Mouse (Mus musculus): ENCODE measurements around the gene Hnrnpll. TPM values are rescaled to one million over a fixed set of nuclear protein-coding genes. Genes with fewer than 3 reads are reported as not detected.

The Hnrnpll gene
- 47.7 and 52.3 TPM in 2 replicates for polyA plus RNA-seq (2014; fragmentation: Nextera tagmentation; extraction: Ambion mirVana)

GRCm38 (mm10) chr17:80061783-80062619 lies at the start of gene Hnrnpll:
Gene Hnrnpll, minus strand, starts transcription at chr17:80062334.
- no peaks in the 10 kb centered on the region for H3K27me3 ChIP-seq (ENCODE audit: control insufficient read depth, insufficient read depth, low read length)
- H3K4me1 ChIP-seq (ENCODE audit: control insufficient read depth in 2 of 2, insufficient read depth in 2 of 2, low read length in 2 of 2) = peaks cover 2 to 24% of the 10 kb centered on the region in 2 experiments; a peak in 3 of 4 replicates
- no peaks in the 10 kb centered on the region for H3K9me3 ChIP-seq (ENCODE audit: control insufficient read depth, low read length)
- peak within 1 kb of the TSS; percentile 98 for H3K9ac ChIP-seq (ENCODE audit: low read length)
- peak within 1 kb of the TSS; percentile 93 for H3K4me2 ChIP-seq (ENCODE audit: low read length)
- no peaks in the 10 kb centered on the region for H3K36me3 ChIP-seq (ENCODE audit: control insufficient read depth, insufficient read depth, low read length)
- under 1% methylated on average over 93 of the region's 97 CpGs for WGBS
- peak within 1 kb of the TSS; percentile 81 to 83 for H3K4me3 ChIP-seq (ENCODE audit: control insufficient read depth in 1 of 2, insufficient read depth in 1 of 2, low read depth in 1 of 2, low read length in 2 of 2)
- ATAC-seq (ENCODE audit: insufficient number of reproducible peaks, insufficient read depth, low FRiP score, low read depth) = peak; percentile 98
- peak within 1 kb of the TSS; percentile 95 to 100 for H3K27ac ChIP-seq (replicated peaks in 1 of 2; ENCODE audit: control insufficient read depth in 1 of 2, insufficient read depth in 1 of 2, low read depth in 2 of 2, low read length in 2 of 2)

GRCm38 (mm10) chr17:80105348-80105978 lies 43.3 kb upstream of the Hnrnpll start:
- H3K4me3 ChIP-seq (ENCODE audit: control insufficient read depth in 1 of 2, insufficient read depth in 1 of 2, low read depth in 1 of 2, low read length in 2 of 2) = no peak overlapping the region
- 79% methylated on average over 10 of the region's 10 CpGs for WGBS
- ATAC-seq (ENCODE audit: insufficient number of reproducible peaks, insufficient read depth, low FRiP score, low read depth) = no peak
- no peaks in the 10 kb centered on the region for H3K9me3 ChIP-seq (ENCODE audit: control insufficient read depth, low read length)
- H3K9ac ChIP-seq (ENCODE audit: low read length) = no peak overlapping the region
- no peaks in the 10 kb centered on the region for H3K36me3 ChIP-seq (ENCODE audit: control insufficient read depth, insufficient read depth, low read length)
- no peaks in the 10 kb centered on the region for H3K4me1 ChIP-seq (ENCODE audit: control insufficient read depth in 2 of 2, insufficient read depth in 2 of 2, low read length in 2 of 2)
- H3K4me2 ChIP-seq (ENCODE audit: low read length) = no peak overlapping the region
- no peaks in the 10 kb centered on the region for H3K27me3 ChIP-seq (ENCODE audit: control insufficient read depth, insufficient read depth, low read length)
- no peak overlapping the region for H3K27ac ChIP-seq (replicated peaks in 1 of 2; ENCODE audit: control insufficient read depth in 1 of 2, insufficient read depth in 1 of 2, low read depth in 2 of 2, low read length in 2 of 2)

- H3K4me2 ChIP-seq (ENCODE audit: low read length) = no peak overlapping the region
- WGBS = 79% methylated on average over 6 of the region's 6 CpGs
- no peak for ATAC-seq (ENCODE audit: insufficient number of reproducible peaks, insufficient read depth, low FRiP score, low read depth)
Measured at GRCm38 (mm10) chr17:80099823-80100222, 37.7 kb upstream of the Hnrnpll start.

GRCm38 (mm10) chr17:80097221-80097620 lies 35.1 kb upstream of the Hnrnpll start:
- Histone ChIP-seq H3K9me3 (ENCODE audit: control insufficient read depth, low read length) (no peaks in the 10 kb centered on the region), H3K4me3 (ENCODE audit: control insufficient read depth in 1 of 2, insufficient read depth in 1 of 2, low read depth in 1 of 2, low read length in 2 of 2) (no peak overlapping the region), H3K9ac (ENCODE audit: low read length) (no peak overlapping the region), H3K36me3 (ENCODE audit: control insufficient read depth, insufficient read depth, low read length) (no peaks in the 10 kb centered on the region), H3K4me1 (ENCODE audit: control insufficient read depth in 2 of 2, insufficient read depth in 2 of 2, low read length in 2 of 2) (peaks cover 5 to 6% of the 10 kb centered on the region in 2 experiments; a peak in 3 of 4 replicates), H3K27ac (replicated peaks in 1 of 2; ENCODE audit: control insufficient read depth in 1 of 2, insufficient read depth in 1 of 2, low read depth in 2 of 2, low read length in 2 of 2) (no peak overlapping the region), H3K4me2 (ENCODE audit: low read length) (no peak overlapping the region), H3K27me3 (ENCODE audit: control insufficient read depth, insufficient read depth, low read length) (no peaks in the 10 kb centered on the region)
- 61% methylated on average over 2 of the region's 2 CpGs for whole genome bisulfite sequencing
- no peak for ATAC-seq (ENCODE audit: insufficient number of reproducible peaks, insufficient read depth, low FRiP score, low read depth)

More at GRCm38 (mm10) chr17:80099823-80100222, 37.7 kb upstream of the Hnrnpll start:
- Histone ChIP-seq H3K4me1 (ENCODE audit: control insufficient read depth in 2 of 2, insufficient read depth in 2 of 2, low read length in 2 of 2) (peaks cover 5 to 6% of the 10 kb centered on the region in 2 experiments; a peak in 3 of 4 replicates), H3K4me3 (ENCODE audit: control insufficient read depth in 1 of 2, insufficient read depth in 1 of 2, low read depth in 1 of 2, low read length in 2 of 2) (no peak overlapping the region), H3K9ac (ENCODE audit: low read length) (no peak overlapping the region), H3K36me3 (ENCODE audit: control insufficient read depth, insufficient read depth, low read length) (no peaks in the 10 kb centered on the region), H3K9me3 (ENCODE audit: control insufficient read depth, low read length) (no peaks in the 10 kb centered on the region), H3K27ac (replicated peaks in 1 of 2; ENCODE audit: control insufficient read depth in 1 of 2, insufficient read depth in 1 of 2, low read depth in 2 of 2, low read length in 2 of 2) (no peak overlapping the region), H3K27me3 (ENCODE audit: control insufficient read depth, insufficient read depth, low read length) (no peaks in the 10 kb centered on the region)

- no peak overlapping the region for H3K9ac ChIP-seq (ENCODE audit: low read length)
- no peaks in the 10 kb centered on the region for H3K9me3 ChIP-seq (ENCODE audit: control insufficient read depth, low read length)
- H3K4me2 ChIP-seq (ENCODE audit: low read length) = no peak overlapping the region
- no peaks in the 10 kb centered on the region for H3K27me3 ChIP-seq (ENCODE audit: control insufficient read depth, insufficient read depth, low read length)
- peaks cover 5 to 6% of the 10 kb centered on the region in 2 experiments; a peak in 3 of 4 replicates for H3K4me1 ChIP-seq (ENCODE audit: control insufficient read depth in 2 of 2, insufficient read depth in 2 of 2, low read length in 2 of 2)
- WGBS = 92% methylated on average over 8 of the region's 8 CpGs
- no peak overlapping the region for H3K4me3 ChIP-seq (ENCODE audit: control insufficient read depth in 1 of 2, insufficient read depth in 1 of 2, low read depth in 1 of 2, low read length in 2 of 2)
- H3K27ac ChIP-seq (replicated peaks in 1 of 2; ENCODE audit: control insufficient read depth in 1 of 2, insufficient read depth in 1 of 2, low read depth in 2 of 2, low read length in 2 of 2) = no peak overlapping the region
- H3K36me3 ChIP-seq (ENCODE audit: control insufficient read depth, insufficient read depth, low read length) = no peaks in the 10 kb centered on the region
- no peak for ATAC-seq (ENCODE audit: insufficient number of reproducible peaks, insufficient read depth, low FRiP score, low read depth)
Measured at GRCm38 (mm10) chr17:80096720-80097114, 34.6 kb upstream of the Hnrnpll start.

- no peak overlapping the region; a peak in 1 of 4 replicates for H3K27ac ChIP-seq (replicated peaks in 1 of 2; ENCODE audit: control insufficient read depth in 1 of 2, insufficient read depth in 1 of 2, low read depth in 2 of 2, low read length in 2 of 2)
Measured at GRCm38 (mm10) chr17:80096043-80096719, 34.0 kb upstream of the Hnrnpll start.

GRCm38 (mm10) chr17:80095254-80095899 lies 33.2 kb upstream of the Hnrnpll start:
- Histone ChIP-seq H3K27ac (replicated peaks in 1 of 2; ENCODE audit: control insufficient read depth in 1 of 2, insufficient read depth in 1 of 2, low read depth in 2 of 2, low read length in 2 of 2) (no peak overlapping the region), H3K27me3 (ENCODE audit: control insufficient read depth, insufficient read depth, low read length) (no peaks in the 10 kb centered on the region), H3K4me3 (ENCODE audit: control insufficient read depth in 1 of 2, insufficient read depth in 1 of 2, low read depth in 1 of 2, low read length in 2 of 2) (peak overlapping the region; percentile 25 to 39; a peak in 3 of 4 replicates), H3K9ac (ENCODE audit: low read length) (peak overlapping the region; percentile 49; the same call in 1 of the 2 replicates), H3K36me3 (ENCODE audit: control insufficient read depth, insufficient read depth, low read length) (no peaks in the 10 kb centered on the region), H3K4me2 (ENCODE audit: low read length) (peak overlapping the region; percentile 58), H3K4me1 (ENCODE audit: control insufficient read depth in 2 of 2, insufficient read depth in 2 of 2, low read length in 2 of 2) (peaks cover 5 to 6% of the 10 kb centered on the region in 2 experiments; a peak in 3 of 4 replicates), H3K9me3 (ENCODE audit: control insufficient read depth, low read length) (no peaks in the 10 kb centered on the region)
- no peak for ATAC-seq (ENCODE audit: insufficient number of reproducible peaks, insufficient read depth, low FRiP score, low read depth)
- 84% methylated on average over 9 of the region's 9 CpGs for WGBS

More at GRCm38 (mm10) chr17:80096043-80096719, 34.0 kb upstream of the Hnrnpll start:
- H3K9me3 ChIP-seq (ENCODE audit: control insufficient read depth, low read length) = no peaks in the 10 kb centered on the region
- H3K4me1 ChIP-seq (ENCODE audit: control insufficient read depth in 2 of 2, insufficient read depth in 2 of 2, low read length in 2 of 2) = peaks cover 5 to 6% of the 10 kb centered on the region in 2 experiments; a peak in 3 of 4 replicates
- peak overlapping the region; percentile 49; the same call in 1 of the 2 replicates for H3K9ac ChIP-seq (ENCODE audit: low read length)
- H3K27me3 ChIP-seq (ENCODE audit: control insufficient read depth, insufficient read depth, low read length) = no peaks in the 10 kb centered on the region
- peak; percentile 50; the same call in 1 of the 2 replicates for ATAC-seq (ENCODE audit: insufficient number of reproducible peaks, insufficient read depth, low FRiP score, low read depth)
- peak overlapping the region; percentile 25 to 39; a peak in 3 of 4 replicates for H3K4me3 ChIP-seq (ENCODE audit: control insufficient read depth in 1 of 2, insufficient read depth in 1 of 2, low read depth in 1 of 2, low read length in 2 of 2)
- H3K4me2 ChIP-seq (ENCODE audit: low read length) = peak overlapping the region; percentile 58
- WGBS = 21% methylated on average over 20 of the region's 20 CpGs
- H3K36me3 ChIP-seq (ENCODE audit: control insufficient read depth, insufficient read depth, low read length) = no peaks in the 10 kb centered on the region
